Mouse (Mus musculus) hematopoietic stem cell, adult 5-6 weeks (primary cell): ENCODE data around the gene Fyco1. TPM values are rescaled to one million over a fixed set of nuclear protein-coding genes. Genes with fewer than 3 reads are reported as not detected.

Experiments
- ATAC-seq, 2 experiments: fragments of 125-278 bp in 1 of 2; replicated peaks in 1 of 2; 2 replicates each; pipeline ENCODE4 v1.8.0; 2016 to 2017; ENCODE audit warnings: inconsistent platforms in 2 of 2, mild to moderate bottlenecking in 2 of 2, moderate number of reproducible peaks in 2 of 2, low read depth in 1 of 2, moderate TSS enrichment in 1 of 2; ENCODE audit not compliant: low FRiP score in 2 of 2, poor library complexity in 2 of 2, severe bottlenecking in 2 of 2, insufficient read depth in 1 of 2, low TSS enrichment in 1 of 2
- total RNA-seq: library from RNA; stranded (forward); fragments of 172-1452, 232-1000 nt; gene quantifications from 2 replicates; pipeline ENCODE4 v1.2.3, GENCODE M21; 2017

The Fyco1 gene
- total RNA-seq = 10.6 and 24.7 TPM in 2 replicates

DNA sequence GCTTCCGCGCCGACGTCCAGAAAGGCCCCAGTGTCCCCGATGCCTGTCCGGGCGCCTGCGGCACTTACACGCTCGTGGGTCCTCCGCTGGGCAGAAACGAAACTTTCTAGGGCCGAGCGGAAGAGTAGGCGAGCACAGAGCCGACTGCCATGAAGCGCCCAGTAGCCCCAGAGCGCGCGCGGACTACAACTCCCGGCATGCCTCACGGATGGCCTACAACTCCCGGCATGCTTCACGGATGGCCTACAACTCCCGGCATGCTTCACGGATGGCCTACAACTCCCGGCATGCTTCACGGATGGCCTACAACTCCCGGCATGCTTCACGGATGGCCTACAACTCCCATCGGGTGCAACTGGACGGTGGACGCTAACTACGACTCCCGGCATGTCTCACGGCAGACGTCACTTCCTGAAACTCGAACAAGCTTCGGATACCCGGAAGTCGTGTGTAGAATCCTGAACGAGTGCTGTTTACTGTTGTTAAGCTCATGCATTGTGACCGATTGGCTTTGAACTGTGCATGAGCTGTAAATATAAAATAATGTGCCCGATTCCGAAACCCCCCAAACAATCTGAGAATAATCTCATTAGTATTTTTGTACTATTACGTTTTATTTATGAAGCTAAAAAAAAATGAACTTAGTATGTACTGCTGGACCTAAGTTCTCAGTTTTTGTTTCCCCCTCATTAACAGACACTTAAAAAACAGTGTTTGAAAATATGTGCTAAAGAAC lies at the start of gene Fyco1:
Gene Fyco1, minus strand, starts transcription at position 187 of the 736 bp plus-strand sequence.
- peak; percentile 95 to 97 for ATAC-seq

DNA sequence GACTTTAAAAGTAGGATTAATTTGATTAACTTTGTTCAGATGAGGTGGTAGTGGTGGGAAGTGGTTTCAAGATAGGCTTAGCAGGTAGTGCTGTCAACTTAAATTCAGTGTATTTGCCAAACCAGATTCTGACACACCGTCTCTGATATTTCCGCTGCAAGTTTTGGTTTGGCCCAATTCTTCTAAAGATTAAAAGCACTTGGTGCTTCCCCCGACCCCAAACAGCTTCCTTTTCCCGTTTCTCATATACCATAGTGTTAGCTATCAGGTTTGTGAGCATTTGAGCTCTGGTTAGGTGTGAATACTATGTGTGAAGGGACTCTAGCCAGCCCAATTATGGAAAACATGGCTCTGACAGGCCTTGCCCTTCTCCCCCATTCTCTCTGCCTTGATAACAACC lies 20.4 kb upstream of the Fyco1 start:
- peak; percentile 46 to 72; a peak in 3 of 4 replicates for ATAC-seq

DNA sequence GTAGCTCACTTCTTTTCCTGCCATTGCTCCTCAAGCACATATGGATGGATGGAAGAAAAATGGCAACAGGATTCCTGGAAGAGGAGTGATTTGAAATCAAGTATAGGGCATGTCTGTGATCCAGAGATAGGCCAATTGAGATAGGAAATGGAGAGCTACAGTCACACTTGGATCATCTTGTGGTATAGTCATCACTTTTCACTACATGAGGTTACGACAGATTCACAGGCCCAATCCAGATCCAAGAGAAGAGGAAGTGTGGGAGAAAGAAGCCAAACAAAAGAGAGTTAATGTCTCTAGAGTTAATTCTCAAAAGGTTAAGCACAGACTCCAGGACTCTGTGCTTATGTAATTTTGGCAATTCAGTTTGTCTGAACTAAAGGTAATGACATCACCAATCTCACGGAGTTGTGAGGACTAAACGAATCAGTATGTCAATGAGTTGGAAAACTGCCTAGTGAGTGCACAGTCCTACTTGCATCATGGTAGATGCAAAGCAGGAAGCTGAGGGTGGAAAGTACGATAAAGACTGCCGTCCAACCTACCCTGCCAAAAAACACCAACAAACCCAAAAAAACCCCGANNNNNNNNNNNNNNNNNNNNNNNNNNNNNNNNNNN lies 17.6 kb upstream of the Fyco1 start:
- ATAC-seq = 0 out of 4 replicates have a peak, but pooled peaks of 1 of the 2 experiments have one; percentile 41

DNA sequence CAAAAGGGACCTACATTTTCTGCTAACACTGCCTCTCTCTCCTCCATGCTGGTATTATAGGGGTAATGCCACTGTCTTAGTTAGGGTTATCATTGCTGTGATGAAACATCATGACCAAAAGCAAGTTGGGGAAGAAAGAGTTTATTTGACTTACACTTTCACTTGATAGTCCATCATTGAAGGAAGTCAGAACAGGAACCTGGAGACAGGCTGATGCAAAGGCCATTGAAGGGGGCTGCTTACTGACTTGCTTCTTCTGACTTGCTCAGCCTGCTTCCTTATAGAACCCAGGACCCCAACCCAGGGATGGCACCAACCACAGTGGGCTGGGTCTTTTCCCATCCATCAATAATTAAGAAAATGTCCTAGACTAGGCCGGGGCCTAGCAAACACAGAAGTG lies 11.9 kb upstream of the Fyco1 start:
- no peak for ATAC-seq

DNA sequence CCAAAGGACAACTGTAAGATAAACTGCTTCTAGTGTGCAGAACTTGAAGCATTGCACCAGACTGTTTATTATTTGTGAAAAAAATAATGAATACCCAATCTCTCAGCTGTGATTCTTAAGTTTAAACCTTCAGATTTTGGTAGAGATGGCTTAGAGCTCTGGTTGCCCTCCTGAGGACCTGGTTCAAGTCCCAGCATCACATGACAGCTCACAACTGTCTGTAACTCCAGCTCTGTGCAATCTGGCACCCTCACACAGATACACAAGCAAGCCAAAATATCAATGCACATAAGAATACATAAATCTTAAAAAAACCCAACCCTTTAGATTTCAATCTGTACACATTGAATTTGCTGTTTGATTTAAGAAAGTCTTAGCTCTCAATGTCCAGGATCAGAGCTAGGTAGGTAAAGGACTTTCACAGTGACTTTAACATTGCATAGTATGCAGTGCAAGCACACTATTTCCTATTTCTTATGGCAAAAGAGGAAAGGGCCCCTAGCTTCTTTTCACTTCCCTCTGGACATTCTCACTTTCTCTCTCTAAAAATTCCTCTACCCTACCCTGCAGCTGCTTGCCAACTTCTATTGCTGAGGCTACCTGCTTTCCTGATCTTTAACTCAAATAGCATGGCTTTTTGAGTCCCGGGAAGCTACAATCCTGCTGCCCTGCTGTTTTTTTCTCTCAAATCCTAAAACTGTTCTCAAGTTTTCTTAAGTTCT lies 11.4 kb upstream of the Fyco1 start:
- ATAC-seq = no peak

DNA sequence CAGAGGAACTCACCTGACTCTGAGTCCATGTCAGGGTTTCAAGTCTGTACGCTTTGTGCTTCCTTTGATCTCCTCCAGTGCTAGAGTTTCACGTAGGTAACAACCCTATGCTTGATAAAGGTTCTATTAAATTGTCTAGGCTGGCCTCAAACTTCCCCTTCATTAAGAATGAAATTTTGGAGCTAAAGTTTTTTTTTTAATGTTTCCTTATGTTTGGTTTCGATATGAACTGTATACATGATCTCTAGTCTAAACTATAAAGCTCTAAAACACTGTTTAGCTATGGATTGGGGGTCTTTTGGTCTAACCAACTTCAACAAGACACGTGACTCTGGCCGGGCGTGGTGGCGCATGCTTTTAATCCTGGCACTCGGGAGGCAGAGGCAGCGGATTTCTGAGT lies 10.2 kb upstream of the Fyco1 start, which contains the start of gene Xcr1:
Gene Xcr1, minus strand, starts transcription at position 101 of the 400 bp plus-strand sequence.
- ATAC-seq = no peak

DNA sequence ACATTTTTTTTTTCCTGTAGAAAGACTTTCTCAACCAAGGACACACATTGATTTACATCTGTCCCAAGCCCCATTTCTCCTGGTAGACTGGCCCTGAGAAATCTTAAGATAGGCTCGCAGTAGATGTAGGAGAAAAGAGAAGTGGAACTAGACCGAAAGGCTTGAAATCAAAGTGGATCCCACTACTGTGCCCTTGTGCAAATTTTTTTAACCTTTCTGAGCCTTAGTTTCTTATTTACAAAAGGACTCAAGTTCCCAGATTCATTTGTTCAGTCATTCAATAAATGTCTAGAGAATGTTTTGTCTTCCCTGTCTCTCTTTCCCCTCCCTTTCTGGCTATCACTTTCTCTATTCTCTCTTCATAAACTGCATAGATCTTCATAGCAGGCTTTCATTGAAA lies 5.1 kb upstream of the Fyco1 start:
- ATAC-seq = no peak

DNA sequence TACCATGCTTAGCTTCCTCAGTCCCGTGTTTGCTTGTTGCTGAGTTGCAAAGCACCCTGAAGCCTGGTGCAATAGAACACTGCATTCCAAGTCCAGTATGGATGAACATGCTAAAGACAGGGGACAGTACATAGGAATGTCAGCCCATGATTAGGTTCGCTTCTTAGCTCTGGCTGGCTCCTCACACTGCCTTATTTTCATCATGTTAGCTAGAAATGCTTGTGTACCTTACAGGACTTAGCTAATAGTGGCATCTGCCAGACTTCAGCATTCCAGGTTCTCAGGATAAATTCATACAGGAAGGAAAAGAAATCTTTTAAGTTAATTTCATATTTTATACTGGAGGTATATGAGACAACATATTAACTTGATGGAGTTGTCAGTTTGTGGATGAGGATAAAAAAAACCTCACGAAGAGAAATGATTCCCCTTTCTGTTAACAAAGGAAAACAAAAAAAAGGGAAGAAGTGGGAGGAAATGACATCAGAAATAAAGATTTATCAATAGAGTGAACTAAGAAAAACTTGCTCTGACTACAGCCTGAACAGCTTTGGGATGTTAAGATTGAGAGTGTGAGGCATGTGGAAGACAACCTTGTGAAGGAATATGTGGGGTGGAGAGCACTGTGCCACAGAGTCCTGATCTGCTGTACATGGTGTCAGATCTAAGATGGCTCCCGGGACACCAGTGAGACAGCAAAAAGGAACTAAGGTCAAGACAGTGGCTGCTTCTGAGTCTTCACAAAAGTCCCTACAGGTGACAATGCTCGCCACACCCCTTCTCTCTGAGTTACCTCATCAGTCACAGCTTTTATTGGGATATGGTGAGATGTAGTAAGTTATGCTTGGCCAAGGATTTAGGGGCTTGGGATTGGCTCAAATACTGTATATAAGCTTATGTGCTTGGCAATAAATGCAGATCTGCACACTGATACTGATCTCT lies 1.0 kb upstream of the Fyco1 start:
- no peak for ATAC-seq

DNA sequence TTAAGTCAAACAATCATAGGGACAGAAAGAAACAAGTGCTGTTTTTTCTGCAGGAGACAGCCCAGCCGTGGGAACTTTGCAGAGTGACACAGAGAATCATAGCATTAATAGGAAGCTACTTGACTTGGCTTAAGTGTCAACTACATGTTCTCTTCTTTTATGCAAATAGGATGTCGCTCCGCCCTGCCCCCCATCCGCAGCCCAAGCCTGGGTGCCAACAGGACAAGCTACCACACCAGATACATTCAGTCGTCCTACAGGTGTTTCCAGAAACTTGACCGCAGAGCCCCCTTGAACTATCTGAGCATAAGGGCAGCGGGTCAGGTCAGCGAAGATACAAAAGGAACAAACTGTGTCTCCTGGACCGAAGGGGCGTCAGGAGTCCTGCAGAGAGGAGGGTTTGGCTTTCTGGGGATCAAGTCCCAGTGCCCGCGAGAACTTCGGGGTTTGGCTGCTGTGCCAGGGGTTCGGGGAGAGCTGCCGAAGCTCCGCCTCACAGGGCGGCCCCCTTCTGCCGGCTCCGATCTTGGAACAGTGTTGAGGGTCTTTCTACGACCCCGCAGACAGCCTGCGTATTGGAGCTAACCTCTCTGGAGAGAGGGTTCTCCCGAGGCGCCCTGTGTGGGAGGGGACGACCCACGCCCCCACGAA lies 512 bp downstream of the Fyco1 start:
- ATAC-seq = peak; percentile 33 to 46

DNA sequence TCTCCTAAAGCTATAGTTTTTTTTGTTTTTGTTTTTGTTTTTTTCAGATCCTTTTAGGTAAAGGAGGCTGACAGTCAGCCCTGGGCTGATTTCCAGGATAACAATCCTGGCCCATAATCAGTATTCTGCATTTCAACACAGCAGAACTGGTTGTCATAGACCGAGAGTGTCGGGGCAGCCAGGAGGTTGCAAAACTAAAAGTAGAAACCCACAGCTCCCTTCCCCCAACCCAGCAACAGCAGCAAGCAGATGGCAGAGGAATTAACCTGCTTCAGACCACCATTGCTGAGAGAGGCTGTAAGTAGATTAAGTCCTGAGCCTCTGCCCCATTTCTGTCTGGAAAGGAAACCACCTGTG lies 1.0 kb downstream of the Fyco1 start:
- peak in 1 of 2 experiments; percentile 18; a peak in 1 of 4 replicates for ATAC-seq

DNA sequence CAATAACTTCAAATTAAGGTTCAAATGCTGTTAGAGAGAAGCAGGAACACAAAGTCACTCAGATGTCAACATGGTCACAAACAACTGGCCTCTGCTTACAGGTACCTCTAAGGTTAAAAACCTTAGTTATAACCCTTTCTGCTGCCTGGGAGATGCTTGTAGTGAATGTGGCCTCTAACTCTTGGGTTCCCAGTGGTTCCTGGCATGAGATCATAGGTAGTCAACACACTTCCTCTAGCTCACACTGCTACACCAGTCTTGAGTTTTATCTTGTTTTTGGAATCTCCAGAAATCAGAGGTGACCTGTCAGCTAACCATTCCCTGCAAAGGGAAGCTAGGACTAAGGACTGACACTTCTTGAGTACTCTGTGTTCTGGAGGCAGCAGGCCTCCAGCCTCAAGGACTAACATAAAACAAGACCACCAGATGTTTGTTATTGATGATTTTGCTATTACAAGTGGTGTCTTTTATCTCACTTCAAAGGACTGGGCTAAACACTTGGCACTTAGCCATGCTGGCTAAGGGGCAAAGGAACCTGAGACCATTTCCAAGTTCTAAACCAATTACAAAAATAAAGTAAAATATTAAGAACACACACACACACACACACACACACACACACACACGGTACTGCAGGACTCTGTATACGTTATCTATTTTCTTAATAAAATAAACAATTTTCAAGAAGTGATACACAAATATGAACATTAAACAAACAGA lies 1.6 kb downstream of the Fyco1 start:
- ATAC-seq = no peak

DNA sequence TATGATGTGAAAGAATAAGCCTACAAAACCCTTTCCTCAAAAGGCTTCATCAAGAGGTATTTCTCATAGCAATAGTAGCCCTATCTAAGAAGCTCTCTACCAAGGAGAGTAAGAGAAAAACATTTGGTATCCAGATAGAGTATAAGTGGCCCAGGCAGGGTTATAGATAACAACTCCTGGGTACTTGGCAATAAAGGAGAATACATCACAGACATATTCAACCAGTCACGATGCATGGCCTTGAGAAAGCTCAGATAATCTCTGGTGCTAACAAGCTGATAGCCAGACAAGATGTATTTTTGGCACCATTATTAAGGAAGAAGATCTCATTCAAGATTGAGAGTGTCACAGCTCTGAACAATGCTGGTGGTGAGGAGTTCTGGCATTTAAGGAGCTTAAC lies 5.2 kb downstream of the Fyco1 start:
- ATAC-seq = no peak

DNA sequence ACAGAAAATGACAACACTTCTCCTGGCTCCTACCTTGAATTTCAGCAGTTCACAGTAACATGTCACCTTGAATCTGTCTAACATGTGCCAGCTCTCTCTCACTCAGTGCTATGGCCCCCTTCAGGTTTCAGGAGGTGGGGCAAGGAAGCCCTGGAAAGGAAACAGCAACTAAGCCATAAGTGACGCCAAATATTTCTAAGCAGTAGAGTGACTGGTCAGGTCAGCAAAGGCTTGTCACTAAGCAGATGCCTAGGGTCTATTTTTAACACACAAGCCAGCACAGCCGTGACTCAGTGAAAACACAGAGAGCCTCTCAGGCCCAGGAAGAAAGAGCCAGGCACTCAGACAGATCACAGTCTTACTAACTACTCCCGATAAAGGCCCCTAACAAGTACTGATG lies 6.6 kb downstream of the Fyco1 start:
- peak; percentile 80 to 89 for ATAC-seq

DNA sequence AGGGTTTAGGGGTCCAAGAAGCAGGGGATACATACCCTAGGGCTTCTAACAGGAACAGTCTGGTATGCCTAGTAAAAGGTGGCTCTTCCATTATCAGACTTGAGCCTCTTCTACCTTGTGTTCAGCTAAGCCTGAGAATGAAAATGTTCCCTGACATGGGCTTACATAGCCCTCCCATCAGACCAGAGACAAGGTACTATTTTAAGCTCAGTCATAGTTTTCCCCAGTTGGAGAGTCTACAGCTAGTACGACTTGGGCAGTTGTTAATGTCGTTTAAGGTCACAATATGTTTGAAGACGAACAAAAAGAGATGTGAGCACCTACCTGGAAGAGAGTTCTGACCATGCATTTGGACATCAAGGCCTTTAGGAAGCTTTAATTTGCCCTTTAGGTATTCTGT lies 7.2 kb downstream of the Fyco1 start:
- no peak for ATAC-seq

DNA sequence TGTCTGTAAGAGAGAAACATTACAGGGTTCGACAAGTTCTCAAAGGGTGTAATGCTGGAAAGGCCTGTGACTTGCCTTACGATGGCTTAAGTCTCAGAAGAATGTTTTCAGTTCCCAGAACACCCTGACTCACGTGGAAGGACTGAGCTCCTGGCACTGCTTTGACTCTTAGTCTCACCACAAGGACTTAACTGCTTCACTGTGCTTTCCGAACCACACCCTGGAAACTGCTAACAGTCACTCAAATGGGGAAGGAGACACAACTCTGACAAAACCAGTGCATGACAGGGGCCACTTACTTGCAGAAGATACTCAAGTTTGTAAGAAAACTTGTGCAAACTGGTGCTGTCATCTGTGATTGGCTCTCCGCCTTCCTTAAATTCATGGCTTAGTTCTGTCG lies 11.5 kb downstream of the Fyco1 start:
- no peak for ATAC-seq

DNA sequence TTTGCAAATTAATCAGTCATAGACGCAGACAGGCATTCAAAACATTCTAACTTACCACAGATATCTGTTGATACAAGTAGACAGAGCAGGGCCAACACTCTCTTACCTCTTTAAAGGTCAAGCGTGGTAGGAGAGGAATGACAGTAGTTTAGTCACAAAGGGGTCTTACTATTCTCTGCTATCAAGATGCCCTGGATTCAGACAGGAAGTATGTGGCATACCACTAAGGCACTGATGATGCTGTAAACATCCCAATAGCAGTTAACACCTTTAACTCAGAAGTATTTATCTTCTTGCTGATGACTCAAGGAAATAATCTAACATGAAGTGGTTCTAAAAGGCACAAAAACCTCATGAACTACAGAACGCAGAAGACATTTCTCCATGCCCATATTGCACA lies 15.8 kb downstream of the Fyco1 start:
- ATAC-seq = no peak
